Mouse (Mus musculus): Measurements from ENCODE around the gene Fnip2.

GRCm38 (mm10) chr3:79418921-79419320 lies 148.7 kb downstream of the Fnip2 start:
- TF ChIP-seq CTCF (IDR thresholded peaks at IDR 0.05; ENCODE audit: extremely low read depth, insufficient read depth, low read length) (no peak), POLR2A (IDR thresholded peaks at IDR 0.05; ENCODE audit: extremely low read depth, insufficient read depth, low read length) (no peak)
